Mouse (Mus musculus): Measurements from ENCODE around the gene Tmem35b. TPM values are rescaled to one million over a fixed set of nuclear protein-coding genes. Genes with fewer than 3 reads are reported as not detected.
A peak's percentile ranks its signal among the peaks of the same experiment; 100 is the strongest.

Gene Tmem35b
- polyA plus RNA-seq, 1 experiment from 2014 or later, result 13.0 TPM

DNA sequence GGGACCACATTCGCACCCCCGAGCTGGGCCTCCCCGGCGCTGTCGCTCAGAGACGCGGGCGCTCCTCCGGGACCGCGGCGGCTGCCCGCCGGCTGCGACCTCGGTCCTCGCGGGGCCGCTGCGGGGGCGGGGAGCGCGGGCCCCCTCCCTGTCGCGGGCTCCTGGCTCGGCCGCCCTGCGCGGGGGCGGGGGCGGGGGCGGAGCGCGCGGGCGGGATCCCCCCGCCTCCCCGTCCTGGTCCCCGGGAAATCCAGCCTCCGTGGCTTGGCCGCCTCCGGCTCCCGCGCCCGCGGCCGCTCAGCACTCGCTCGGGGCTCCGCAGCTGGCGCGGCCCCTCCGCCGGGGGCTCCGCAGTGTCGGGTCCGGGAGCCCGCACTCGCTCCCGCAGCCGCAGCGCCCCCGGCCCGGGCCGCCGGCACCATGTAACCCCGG, 45.4 kb downstream of the Tmem35b start, which contains the start of gene Dlgap3:
TSS of gene Dlgap3 (plus strand) at position 291 of the 432 bp plus-strand sequence.
- H3K4me1 ChIP-seq, result peaks cover 24% of the 10 kb centered on the region
- H3K4me2 ChIP-seq, result peak within 1 kb of the TSS; percentile 100
- 0% methylated on average over 33 of the region's 67 CpGs for WGBS
- H3K27me3 ChIP-seq, result peaks cover 72% of the 10 kb centered on the region
- no peak within 1 kb of the TSS for H3K27ac ChIP-seq
- H3K9ac ChIP-seq, result peak within 1 kb of the TSS; percentile 51
- H3K36me3 ChIP-seq, result no peaks in the 10 kb centered on the region
- 0 out of 2 replicates have a peak, but pooled peaks have one; percentile 25 for ATAC-seq (ENCODE audit: insufficient number of reproducible peaks, low FRiP score, low TSS enrichment, low read depth)
- peak within 1 kb of the TSS; percentile 65 for H3K4me3 ChIP-seq
- no peaks in the 10 kb centered on the region for H3K9me3 ChIP-seq

DNA sequence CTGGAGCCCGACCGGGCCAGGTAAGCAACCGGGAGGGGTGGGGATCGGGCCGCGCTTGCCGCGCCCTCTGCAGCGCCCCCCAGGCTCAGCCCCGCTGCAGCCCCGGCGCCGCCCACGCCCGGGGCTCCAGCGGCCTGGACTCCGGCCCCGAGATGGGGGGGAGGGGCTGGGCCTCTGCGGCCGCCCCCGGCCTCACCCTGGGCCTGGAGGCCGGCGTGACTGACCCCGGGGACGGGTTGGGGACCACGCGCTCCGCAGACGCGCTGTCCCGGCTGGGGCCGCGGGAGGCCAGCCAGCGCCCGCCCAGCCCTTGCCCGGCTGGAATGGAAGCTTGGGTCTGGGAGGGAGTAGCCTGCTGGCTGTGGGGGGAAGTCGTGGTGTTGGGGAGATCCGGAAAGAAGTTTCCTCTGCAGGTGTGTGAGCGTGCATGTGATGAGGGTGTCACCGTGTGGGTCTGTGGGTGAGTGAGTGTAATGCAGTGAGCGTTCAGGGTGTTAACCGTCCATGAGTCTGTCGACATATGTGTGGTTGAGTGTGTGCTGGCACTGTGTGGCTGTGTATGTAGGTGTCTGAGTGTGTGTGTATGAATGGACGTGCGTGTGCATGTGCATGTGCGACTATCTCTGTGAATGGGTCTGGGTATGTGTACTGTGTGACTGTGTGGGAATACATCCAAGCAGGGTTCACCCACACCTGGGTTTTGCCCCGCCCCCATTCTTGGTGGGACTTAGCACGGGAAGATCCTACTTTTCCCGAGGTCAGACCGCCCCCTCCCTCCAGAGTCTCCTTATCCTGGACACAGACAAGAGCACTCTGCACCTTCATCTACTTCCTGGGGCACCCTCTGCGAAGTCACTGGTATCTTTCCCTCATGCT, 46.1 kb downstream of the Tmem35b start:
- Histone ChIP-seq H3K27ac (no peak overlapping the region), H3K36me3 (no peaks in the 10 kb centered on the region), H3K4me3 (peak overlapping the region; percentile 65), H3K4me1 (peaks cover 24% of the 10 kb centered on the region), H3K4me2 (peak overlapping the region; percentile 100), H3K27me3 (peaks cover 70% of the 10 kb centered on the region), H3K9ac (peak overlapping the region; percentile 51), H3K9me3 (no peaks in the 10 kb centered on the region)
- ATAC-seq (ENCODE audit: insufficient number of reproducible peaks, low FRiP score, low TSS enrichment, low read depth), result peak; percentile 26; the same call in 1 of the 2 replicates
- WGBS, result 2% methylated on average over 44 of the region's 51 CpGs

DNA sequence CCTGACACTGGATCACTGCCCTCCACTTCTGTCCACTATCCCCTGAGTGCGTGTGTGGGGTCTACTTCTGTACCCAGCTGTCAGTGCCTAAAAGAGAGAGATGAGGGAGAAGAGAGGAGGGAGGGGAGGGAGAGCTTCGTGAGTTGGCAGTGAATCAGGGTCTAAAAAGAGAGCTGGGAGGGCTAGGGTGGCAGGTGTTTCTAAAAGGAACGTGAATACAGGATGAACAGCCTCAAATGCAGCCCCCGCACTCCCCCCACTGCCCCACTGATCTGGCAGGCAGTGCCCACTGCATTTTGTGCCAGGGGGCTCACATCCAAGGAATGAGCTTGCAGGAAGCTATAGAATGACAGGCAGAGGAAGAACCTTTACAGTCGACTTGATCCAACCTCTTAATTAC, 47.4 kb downstream of the Tmem35b start:
- ATAC-seq (ENCODE audit: insufficient number of reproducible peaks, low FRiP score, low TSS enrichment, low read depth), result no peak
- H3K9ac ChIP-seq, result no peak overlapping the region
- H3K4me3 ChIP-seq, result no peak overlapping the region
- H3K27me3 ChIP-seq, result peaks cover 70% of the 10 kb centered on the region
- 43% methylated on average over 5 of the region's 5 CpGs for WGBS
- peaks cover 24% of the 10 kb centered on the region for H3K4me1 ChIP-seq
- H3K27ac ChIP-seq, result no peak overlapping the region
- no peaks in the 10 kb centered on the region for H3K36me3 ChIP-seq
- H3K4me2 ChIP-seq, result no peak overlapping the region
- H3K9me3 ChIP-seq, result no peaks in the 10 kb centered on the region

DNA sequence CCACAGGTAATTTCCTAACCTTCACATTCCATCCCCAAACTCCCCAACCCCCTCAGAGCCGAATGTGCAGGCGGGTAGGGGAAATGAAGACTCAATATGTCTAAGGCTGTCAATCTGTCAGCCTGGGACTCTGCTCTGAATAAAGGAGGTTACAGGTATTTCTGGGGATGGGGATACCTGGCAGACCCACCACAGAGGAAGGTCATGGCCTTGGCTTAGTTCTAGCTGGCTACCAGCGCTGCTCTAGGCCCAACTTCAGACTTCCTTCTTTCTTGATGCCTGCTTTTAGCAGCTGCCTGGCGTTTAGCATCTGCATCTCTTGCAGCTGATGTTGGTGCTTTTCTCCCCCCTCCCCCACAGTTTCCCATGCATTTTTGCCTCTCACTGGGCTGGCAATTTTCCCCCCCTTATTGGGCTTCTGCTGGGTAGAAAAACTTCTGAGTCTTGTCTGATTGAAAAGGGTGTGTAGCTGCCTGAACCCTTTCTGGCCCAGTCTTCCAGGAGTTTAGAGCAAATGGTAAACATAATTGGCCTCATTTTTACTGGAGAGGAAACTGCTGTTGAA, 47.9 kb downstream of the Tmem35b start:
- Histone ChIP-seq H3K4me3 (no peak overlapping the region), H3K27me3 (peaks cover 70% of the 10 kb centered on the region), H3K4me1 (peaks cover 24% of the 10 kb centered on the region), H3K9ac (no peak overlapping the region), H3K36me3 (no peaks in the 10 kb centered on the region), H3K4me2 (no peak overlapping the region), H3K27ac (no peak overlapping the region), H3K9me3 (no peaks in the 10 kb centered on the region)
- no peak for ATAC-seq (ENCODE audit: insufficient number of reproducible peaks, low FRiP score, low TSS enrichment, low read depth)
- 44% methylated on average over 4 of the region's 4 CpGs for WGBS

DNA sequence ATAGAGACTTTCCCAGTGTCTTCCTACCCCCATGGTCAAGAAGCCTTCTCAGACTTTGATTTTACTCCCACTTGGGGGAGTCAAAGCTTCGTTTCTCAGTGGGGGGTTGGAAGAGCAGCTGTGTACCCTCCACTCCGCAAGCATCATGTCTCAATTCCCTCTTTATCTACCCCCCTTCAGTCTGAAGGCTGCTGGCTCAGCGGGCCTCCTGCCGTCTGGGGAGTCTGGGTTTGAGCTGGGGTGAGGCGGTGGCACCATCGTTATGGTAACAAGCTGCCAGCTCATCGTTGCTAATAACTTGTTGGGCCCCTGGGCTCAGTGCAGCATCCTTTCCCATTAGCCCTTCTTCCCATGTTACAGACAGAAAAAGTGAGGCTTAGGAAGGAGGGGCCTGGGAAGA, 48.6 kb downstream of the Tmem35b start:
- Histone ChIP-seq H3K4me1 (peaks cover 24% of the 10 kb centered on the region), H3K27ac (no peak overlapping the region), H3K27me3 (peaks cover 68% of the 10 kb centered on the region), H3K36me3 (no peaks in the 10 kb centered on the region), H3K4me3 (no peak overlapping the region), H3K4me2 (no peak overlapping the region), H3K9ac (no peak overlapping the region), H3K9me3 (no peaks in the 10 kb centered on the region)
- 19% methylated on average over 7 of the region's 7 CpGs for WGBS
- no peak for ATAC-seq (ENCODE audit: insufficient number of reproducible peaks, low FRiP score, low TSS enrichment, low read depth)

DNA sequence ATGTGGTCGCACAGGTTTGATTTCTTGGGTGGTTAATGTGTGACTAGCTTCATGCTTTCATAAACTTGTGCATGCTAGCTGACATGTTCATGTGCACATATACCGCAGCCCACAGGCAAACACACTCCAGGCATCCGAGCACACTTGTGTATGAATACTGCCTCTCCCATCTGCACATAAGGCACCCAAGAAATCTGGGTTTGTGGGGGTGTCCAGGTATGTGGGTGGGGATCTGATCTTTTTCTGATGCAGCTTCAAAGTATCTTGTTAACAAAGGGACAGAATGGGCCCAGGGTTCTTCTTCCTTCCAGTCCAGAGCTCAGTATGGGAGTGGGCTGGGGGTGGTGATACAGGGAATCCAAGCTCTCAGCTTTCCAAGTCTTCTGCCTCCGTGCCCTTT, 49.1 kb downstream of the Tmem35b start:
- H3K27ac ChIP-seq, result no peak overlapping the region
- no peak overlapping the region for H3K4me2 ChIP-seq
- no peaks in the 10 kb centered on the region for H3K9me3 ChIP-seq
- no peaks in the 10 kb centered on the region for H3K36me3 ChIP-seq
- ATAC-seq (ENCODE audit: insufficient number of reproducible peaks, low FRiP score, low TSS enrichment, low read depth), result no peak
- 66% methylated on average over 4 of the region's 4 CpGs for WGBS
- H3K27me3 ChIP-seq, result peaks cover 69% of the 10 kb centered on the region
- H3K4me1 ChIP-seq, result peaks cover 24% of the 10 kb centered on the region
- H3K4me3 ChIP-seq, result no peak overlapping the region
- H3K9ac ChIP-seq, result no peak overlapping the region

DNA sequence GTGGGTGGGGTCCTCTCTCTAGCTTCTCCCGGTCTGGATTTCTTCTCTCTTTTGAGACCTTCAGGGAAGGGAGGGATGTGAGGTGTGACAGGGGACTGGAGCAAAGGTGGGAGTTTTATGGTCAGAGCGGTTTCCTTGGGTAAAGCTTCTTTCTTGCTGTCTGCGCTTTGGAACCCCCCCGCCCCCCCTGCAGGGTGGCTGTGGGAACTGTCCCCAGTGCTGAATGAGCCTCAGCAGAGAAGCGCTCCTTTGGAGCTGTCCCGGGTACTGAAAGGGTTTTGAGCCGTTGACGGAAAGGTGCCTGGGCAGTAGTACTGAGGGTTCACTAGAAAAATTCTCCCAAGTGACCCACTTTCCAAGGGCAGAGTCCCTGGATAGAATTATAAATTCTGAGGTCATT, 50.0 kb downstream of the Tmem35b start:
- H3K27ac ChIP-seq, result no peak overlapping the region
- H3K36me3 ChIP-seq, result no peaks in the 10 kb centered on the region
- ATAC-seq (ENCODE audit: insufficient number of reproducible peaks, low FRiP score, low TSS enrichment, low read depth), result no peak
- no peak overlapping the region for H3K9ac ChIP-seq
- peaks cover 16% of the 10 kb centered on the region for H3K4me1 ChIP-seq
- H3K9me3 ChIP-seq, result no peaks in the 10 kb centered on the region
- 2% methylated on average over 8 of the region's 8 CpGs for WGBS
- peaks cover 69% of the 10 kb centered on the region for H3K27me3 ChIP-seq
- H3K4me2 ChIP-seq, result no peak overlapping the region
- H3K4me3 ChIP-seq, result no peak overlapping the region

DNA sequence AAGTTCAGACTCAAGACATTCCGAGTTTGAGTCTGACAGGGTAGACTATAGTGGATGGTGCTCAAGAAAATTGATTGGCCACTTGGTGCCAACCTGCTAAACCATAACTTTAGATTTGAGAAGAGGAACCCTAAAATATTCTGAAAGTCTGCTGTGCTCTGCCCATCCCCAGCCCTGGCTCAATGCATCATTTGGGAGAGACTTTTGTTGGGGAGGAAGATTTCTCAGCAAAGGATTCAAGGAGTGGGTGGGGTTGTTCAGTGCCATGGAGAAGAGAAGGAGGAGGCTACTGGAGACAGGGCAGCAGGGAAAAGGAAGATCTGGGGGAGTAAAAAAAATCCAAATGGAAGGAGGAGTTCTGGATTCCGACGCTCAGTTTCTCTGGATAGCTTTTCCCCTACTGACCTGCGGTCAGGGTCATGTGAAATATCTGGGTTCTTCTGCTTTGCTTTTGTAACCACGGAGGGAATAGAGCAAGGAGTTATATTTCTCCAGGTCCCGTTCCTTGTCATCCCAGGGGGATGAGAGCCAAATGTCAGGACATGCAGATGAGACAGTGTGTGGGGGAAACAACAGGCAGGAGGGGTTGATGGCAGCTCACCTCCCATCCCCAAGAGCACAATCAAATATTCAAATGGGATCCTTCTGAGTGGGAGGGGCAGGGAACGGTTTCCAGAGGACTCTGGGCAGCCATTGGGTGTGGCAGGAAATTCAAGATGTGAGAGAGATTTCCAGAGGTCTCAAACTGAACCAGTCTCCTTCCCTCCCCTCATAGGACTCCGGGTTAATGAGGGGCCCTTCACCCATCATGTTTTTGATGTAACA, 50.8 kb downstream of the Tmem35b start:
- ATAC-seq (ENCODE audit: insufficient number of reproducible peaks, low FRiP score, low TSS enrichment, low read depth), result no peak
- H3K36me3 ChIP-seq, result no peaks in the 10 kb centered on the region
- H3K4me3 ChIP-seq, result no peak overlapping the region
- H3K4me2 ChIP-seq, result no peak overlapping the region
- WGBS, result 55% methylated on average over 8 of the region's 8 CpGs
- peaks cover 8% of the 10 kb centered on the region for H3K4me1 ChIP-seq
- H3K9ac ChIP-seq, result no peak overlapping the region
- H3K27ac ChIP-seq, result no peak overlapping the region
- H3K27me3 ChIP-seq, result peaks cover 69% of the 10 kb centered on the region
- H3K9me3 ChIP-seq, result no peaks in the 10 kb centered on the region

DNA sequence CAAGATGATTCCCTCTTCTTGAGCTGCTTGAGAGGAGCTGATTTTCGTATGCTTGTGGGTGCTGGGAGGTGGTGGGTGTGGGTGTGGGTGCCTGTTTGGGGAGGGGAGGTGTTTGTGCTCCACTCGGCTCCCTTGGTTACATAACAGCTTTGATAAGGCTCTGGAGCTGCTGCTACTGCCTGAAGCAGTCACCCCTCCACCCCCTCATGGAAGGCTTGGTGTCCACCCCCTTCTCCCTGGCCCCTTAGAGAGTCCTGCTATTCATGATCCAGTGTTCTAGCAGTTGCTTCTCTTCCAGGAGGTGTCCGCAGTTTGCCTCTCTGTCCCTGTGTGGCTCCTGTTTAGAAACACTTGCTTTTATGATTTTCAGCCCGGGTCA, 51.4 kb downstream of the Tmem35b start:
- Histone ChIP-seq H3K36me3 (no peaks in the 10 kb centered on the region), H3K4me1 (peaks cover 2% of the 10 kb centered on the region; the same call in 1 of the 2 replicates), H3K4me2 (no peak overlapping the region), H3K9me3 (no peaks in the 10 kb centered on the region), H3K27me3 (peaks cover 69% of the 10 kb centered on the region), H3K27ac (no peak overlapping the region), H3K9ac (no peak overlapping the region), H3K4me3 (no peak overlapping the region)
- WGBS, result 63% methylated on average over 4 of the region's 4 CpGs
- no peak for ATAC-seq (ENCODE audit: insufficient number of reproducible peaks, low FRiP score, low TSS enrichment, low read depth)

DNA sequence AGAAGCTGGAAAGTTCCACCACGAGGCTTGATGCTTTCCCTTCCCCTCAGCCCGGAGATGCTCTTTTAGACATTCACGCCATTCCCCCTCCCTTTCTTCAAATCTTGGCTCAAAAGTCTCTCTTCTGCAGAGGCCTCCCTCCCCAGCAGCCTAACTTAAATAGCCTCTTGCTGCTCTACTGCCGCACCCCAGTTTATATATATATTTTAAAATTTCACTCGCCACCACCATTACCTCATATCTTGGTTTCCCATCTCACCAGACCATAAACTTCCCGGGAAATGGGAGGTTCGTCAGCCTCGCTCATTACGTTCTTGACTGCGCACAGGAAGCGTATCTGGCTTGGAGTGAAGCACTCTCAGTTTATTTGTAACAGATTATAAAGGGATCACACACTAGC, 54.5 kb downstream of the Tmem35b start:
- no peak overlapping the region for H3K4me3 ChIP-seq
- no peaks in the 10 kb centered on the region for H3K9me3 ChIP-seq
- H3K27ac ChIP-seq, result no peak overlapping the region
- WGBS, result 68% methylated on average over 11 of the region's 11 CpGs
- no peak overlapping the region for H3K4me2 ChIP-seq
- no peak overlapping the region for H3K9ac ChIP-seq
- H3K36me3 ChIP-seq, result no peaks in the 10 kb centered on the region
- no peak for ATAC-seq (ENCODE audit: insufficient number of reproducible peaks, low FRiP score, low TSS enrichment, low read depth)
- peaks cover 51% of the 10 kb centered on the region for H3K27me3 ChIP-seq
- no peaks in the 10 kb centered on the region for H3K4me1 ChIP-seq

DNA sequence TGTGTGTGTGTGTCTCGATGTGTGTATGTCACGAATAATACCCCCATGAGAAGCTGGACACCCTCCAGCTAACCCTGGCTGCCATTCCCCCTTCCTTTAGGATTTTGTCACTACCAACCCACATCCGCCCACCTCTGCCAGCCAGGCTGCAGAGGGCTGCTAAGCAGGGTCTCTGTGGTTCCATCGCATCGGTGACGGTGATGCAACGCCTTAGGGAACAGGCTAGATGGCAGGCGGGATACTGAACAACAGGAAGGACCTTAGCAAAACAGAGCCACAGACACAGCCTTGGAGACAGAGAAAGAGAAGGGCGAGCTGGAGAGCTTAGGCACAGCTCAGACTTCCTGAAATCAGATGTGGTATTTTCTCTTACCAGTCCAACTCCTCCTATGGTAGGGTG, 55.2 kb downstream of the Tmem35b start:
- no peak overlapping the region for H3K4me2 ChIP-seq
- no peaks in the 10 kb centered on the region for H3K4me1 ChIP-seq
- H3K27me3 ChIP-seq, result peaks cover 47% of the 10 kb centered on the region
- no peak overlapping the region for H3K4me3 ChIP-seq
- no peak for ATAC-seq (ENCODE audit: insufficient number of reproducible peaks, low FRiP score, low TSS enrichment, low read depth)
- WGBS, result 51% methylated on average over 9 of the region's 9 CpGs
- H3K9me3 ChIP-seq, result no peaks in the 10 kb centered on the region
- H3K36me3 ChIP-seq, result no peaks in the 10 kb centered on the region
- H3K27ac ChIP-seq, result no peak overlapping the region
- no peak overlapping the region for H3K9ac ChIP-seq

Measured in limb, embryonic 15.5 days (tissue).